Mouse (Mus musculus) midbrain, embryonic 16.5 days (tissue): ENCODE data around the gene Gm13023. TPM values are rescaled to one million over a fixed set of nuclear protein-coding genes. Genes with fewer than 3 reads are reported as not detected.
"Not testable (repeated sequence)": the region's sequence is repeated elsewhere in the genome, so short reads cannot be mapped to it uniquely, and the experiment has no call there.

Source experiments
- ATAC-seq: fragments of 200-750 bp; cut with Nextera tagmentation; 2 replicates; pipeline ENCODE4 v1.8.0; 2017; ENCODE audit warnings: moderate TSS enrichment
- H3K27ac ChIP-seq: fragments of 300-500 bp; sonication (generic); 2 replicates; pipeline ENCODE4 v1.5.1; 2014; ENCODE audit warnings: mild to moderate bottlenecking, low read length, mixed read lengths
- H3K27me3 ChIP-seq: fragments of 300-500 bp; sonication (generic); 2 replicates; pipeline ENCODE4 v1.6.1; 2014; ENCODE audit warnings: low read depth, low read length, mixed read lengths; ENCODE audit not compliant: control insufficient read depth, insufficient read depth
- H3K36me3 ChIP-seq: fragments of 300-500 bp; sonication (generic); 2 replicates; pipeline ENCODE4 v1.6.1; 2014; ENCODE audit warnings: mild to moderate bottlenecking, low read length, moderate library complexity, mixed read lengths; ENCODE audit not compliant: control insufficient read depth, insufficient read depth
- H3K4me1 ChIP-seq: fragments of 300-500 bp; sonication (generic); 2 replicates; pipeline ENCODE4 v1.6.1; 2014; ENCODE audit warnings: mild to moderate bottlenecking, low read length, mixed read lengths; ENCODE audit not compliant: control insufficient read depth, insufficient read depth
- H3K4me2 ChIP-seq: fragments of 300-500 bp; sonication (generic); 2 replicates; pipeline ENCODE4 v1.6.1; 2014; ENCODE audit warnings: mild to moderate bottlenecking, low read length, mixed read lengths
- H3K4me3 ChIP-seq: fragments of 300-500 bp; sonication (generic); 2 replicates; pipeline ENCODE4 v1.5.1; 2014; ENCODE audit warnings: low read depth, mild to moderate bottlenecking, low read length, moderate library complexity, mixed read lengths
- H3K9ac ChIP-seq: fragments of 300-500 bp; sonication (generic); 2 replicates; pipeline ENCODE4 v1.6.1; 2014; ENCODE audit warnings: low read depth, low read length, mixed read lengths
- H3K9me3 ChIP-seq: fragments of 300-500 bp; sonication (generic); replicated peaks from 2 replicates; pipeline ENCODE4 v1.6.1; 2014; ENCODE audit warnings: mild to moderate bottlenecking, low read length, mixed read lengths; ENCODE audit not compliant: control insufficient read depth, poor library complexity, severe bottlenecking
- WGBS: fragments of 180-500 bp; shearing (Covaris S2); extraction: QIAGEN DNeasy Blood & Tissue Kit; methylation state at CpG from one replicate; pipeline ENCODE4 v1.1.7; 2014; 5-methylcytosine and 5-hydroxymethylcytosine counted together
- polyA plus RNA-seq: library from polyadenylated mRNA; unstranded; fragments of >200 nt; fragmentation: Nextera tagmentation; extraction: Ambion mirVana; gene quantifications from 2 replicates; pipeline ENCODE4 v1.2.1, GENCODE M21; 2015

Gm13023 gene
- polyA plus RNA-seq: not detected in 2 replicates

GRCm38 (mm10) chr4:143789052-143789451 lies at the start of gene Gm13023:
TSS of gene Gm13023 (plus strand) at chr4:143789352.
- H3K4me1 ChIP-seq: not testable (repeated sequence)
- 91% methylated on average over 3 of the region's 3 CpGs for WGBS

GRCm38 (mm10) chr4:143815993-143816392 lies 26.8 kb downstream of the Gm13023 start, which contains the start of gene Gm13084:
TSS of gene Gm13084 (minus strand) at chr4:143816093.
- ATAC-seq: no peak
- WGBS: 72% methylated on average over 2 of the region's 2 CpGs
- Histone ChIP-seq H3K4me1 (no peaks in the 10 kb centered on the region), H3K9ac (no peak within 1 kb of the TSS), H3K27ac (no peak within 1 kb of the TSS), H3K4me2 (no peak within 1 kb of the TSS), H3K4me3 (no peak within 1 kb of the TSS), H3K36me3 (no peaks in the 10 kb centered on the region), H3K9me3 (peaks cover 6% of the 10 kb centered on the region; the same call in 1 of the 2 replicates), H3K27me3 (no peaks in the 10 kb centered on the region)

More at GRCm38 (mm10) chr4:143789052-143789451, at the start of gene Gm13023:
- H3K9ac ChIP-seq, H3K27ac ChIP-seq, H3K9me3 ChIP-seq, H3K36me3 ChIP-seq, H3K4me3 ChIP-seq, ATAC-seq, H3K27me3 ChIP-seq, H3K4me2 ChIP-seq: not testable (repeated sequence)

Other genes with a start within 250 kb of the Gm13023 start
- not detected in 2 replicates for gene BC080695, start 237.7 kb upstream of the Gm13023 start, polyA plus RNA-seq
- not detected in 2 replicates for gene Gm13057, start 237.6 kb upstream of the Gm13023 start, polyA plus RNA-seq
- gene Gm13083, start 174.3 kb upstream of the Gm13023 start, polyA plus RNA-seq: not detected in 2 replicates
- gene Gm13088, start 132.1 kb upstream of the Gm13023 start, polyA plus RNA-seq: not detected in 2 replicates
- not detected in 2 replicates for gene Gm13089, start 86.6 kb upstream of the Gm13023 start, polyA plus RNA-seq
- gene Gm13078, start 69.9 kb upstream of the Gm13023 start, polyA plus RNA-seq: not detected in 2 replicates
- not detected in 2 replicates for gene Gm13084, start 26.7 kb downstream of the Gm13023 start, polyA plus RNA-seq
- not detected in 2 replicates for gene Gm13103, start 57.1 kb downstream of the Gm13023 start, polyA plus RNA-seq
- gene Pramef6, start 111.0 kb downstream of the Gm13023 start, polyA plus RNA-seq: not detected in 2 replicates
- gene Pramef25, start 161.7 kb downstream of the Gm13023 start, polyA plus RNA-seq: not detected in 2 replicates
- gene Gm13101, start 177.6 kb downstream of the Gm13023 start, polyA plus RNA-seq: not detected in 2 replicates
- gene Pramef17, start 205.0 kb downstream of the Gm13023 start, polyA plus RNA-seq: not detected in 2 replicates